Mouse (Mus musculus) granulocyte monocyte progenitor cell, adult 5-6 weeks (primary cell): ENCODE results near the gene Exoc3l4. TPM values are rescaled to one million over a fixed set of nuclear protein-coding genes. Genes with fewer than 3 reads are reported as not detected.

Experiments used
- ATAC-seq: replicated peaks from 2 replicates; pipeline ENCODE4 v1.8.0; 2016; ENCODE audit warnings: mild to moderate bottlenecking, moderate TSS enrichment, inconsistent platforms; ENCODE audit not compliant: poor library complexity, severe bottlenecking
- total RNA-seq, 2 experiments: library from RNA; stranded (forward) in 1 of 2; stranded (reverse) in 1 of 2; fragments of 200-712, 200-1000 nt in 1 of 2; fragments of >200 nt in 1 of 2; fragmentation: Nextera tagmentation in 1 of 2; gene quantifications; 2 replicates each; pipeline ENCODE4 v1.2.3; 2014 to 2017

Exoc3l4 gene
- total RNA-seq, 2 experiments from 2014 or later, result 0.26 TPM; not detected in 1

DNA sequence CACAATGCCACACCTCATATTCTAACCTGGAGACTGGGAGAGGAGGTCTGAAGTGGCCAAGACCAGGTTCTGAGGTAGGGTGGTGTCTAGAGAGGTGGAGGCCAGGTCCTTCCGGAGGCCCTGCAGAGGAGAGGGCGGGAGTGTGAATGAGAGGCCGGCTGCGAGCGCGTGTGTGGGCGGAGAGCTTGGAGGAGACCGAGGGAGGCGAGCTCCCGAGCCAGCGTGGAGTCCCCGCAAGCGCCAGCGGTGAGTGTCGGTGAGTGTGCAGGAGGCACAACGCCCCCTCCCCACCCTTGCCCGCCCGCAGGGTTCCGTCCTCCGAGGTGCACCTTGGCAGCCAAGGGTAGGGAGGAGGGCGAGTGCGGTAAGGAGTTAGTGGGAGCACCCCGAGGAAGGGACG, 10.2 kb upstream of the Exoc3l4 start, which contains the start of gene Lbhd2:
TSS of gene Lbhd2 (plus strand) at position 188 of the 400 bp plus-strand sequence.
- ATAC-seq, result no peak

DNA sequence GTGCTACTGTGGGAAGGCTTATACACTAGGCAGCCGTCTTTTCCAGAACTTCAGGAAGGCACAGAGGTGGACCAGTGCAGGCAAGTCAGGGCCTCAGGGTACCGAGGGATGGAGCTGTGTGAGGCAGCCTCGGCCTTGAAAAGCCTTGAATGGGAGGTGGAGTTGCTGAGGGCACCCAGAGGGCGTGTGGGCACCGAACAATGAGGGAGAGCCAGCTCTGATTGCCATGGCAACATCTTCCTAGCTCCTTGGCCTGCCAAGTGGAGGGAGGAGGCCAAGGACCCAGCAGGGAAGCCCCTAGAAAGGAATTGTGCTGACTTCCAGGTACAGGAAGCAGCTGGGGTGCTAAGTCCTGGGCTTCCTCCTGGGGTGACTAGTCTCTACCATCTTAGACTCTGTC, 7.2 kb upstream of the Exoc3l4 start:
- ATAC-seq, result no peak

GRCm38 (mm10) chr12:111411631-111412355, 5.0 kb upstream of the Exoc3l4 start:
- no peak for ATAC-seq

DNA sequence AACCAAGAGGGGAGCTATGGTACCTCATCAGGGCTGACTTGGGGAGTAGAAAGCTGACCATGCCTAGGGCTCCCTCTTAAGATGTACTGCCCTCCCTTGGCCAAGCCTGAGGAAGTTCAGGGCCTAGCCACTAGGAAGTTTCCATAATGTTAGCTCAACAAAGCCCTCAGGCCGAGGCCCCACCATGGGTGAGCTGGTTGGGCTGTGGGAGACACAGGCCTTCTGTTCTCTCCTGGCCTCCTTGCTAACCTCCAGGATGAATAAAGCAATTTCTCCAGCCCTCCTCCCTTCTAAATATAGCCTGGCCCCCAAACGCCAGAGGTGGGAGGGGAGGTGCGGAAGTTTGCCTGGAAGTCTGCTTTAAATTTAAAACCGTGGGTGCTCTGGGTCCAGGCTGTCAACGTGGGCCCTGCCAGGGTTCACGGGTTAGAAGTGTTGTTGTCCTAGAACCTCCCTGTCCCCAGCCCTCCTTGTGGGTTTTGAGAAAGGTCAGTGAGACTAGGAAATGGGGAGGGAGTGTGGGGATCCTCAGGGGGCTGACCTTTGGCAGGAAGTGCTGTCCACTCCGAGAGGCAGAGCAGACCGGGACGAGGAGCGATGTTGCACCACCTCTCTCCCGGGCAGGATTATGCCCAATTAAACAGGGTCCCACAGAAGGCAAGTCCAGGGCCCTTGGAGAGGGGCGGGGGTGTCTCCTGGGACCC, 4.1 kb upstream of the Exoc3l4 start:
- peak; percentile 4; the same call in 1 of the 2 replicates for ATAC-seq

DNA sequence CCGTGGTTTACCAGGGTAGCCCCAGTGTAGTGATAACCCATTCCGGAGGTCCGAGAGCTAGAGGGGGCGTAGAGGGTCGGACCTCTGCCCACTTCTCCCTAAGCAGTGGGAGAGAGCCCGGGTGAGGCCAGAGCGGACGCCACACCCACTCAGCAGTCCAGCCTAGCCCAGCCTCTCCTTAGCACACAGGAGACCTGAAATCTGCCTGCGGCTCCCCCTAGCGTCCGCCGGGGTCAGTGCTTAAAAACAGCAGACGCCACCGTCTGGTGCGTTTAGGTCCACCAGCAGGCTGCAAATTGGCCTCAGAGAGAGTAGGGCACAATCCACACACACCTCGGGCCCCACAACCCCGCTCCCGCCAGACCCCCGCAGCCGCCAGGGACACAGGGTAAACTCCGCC, 3.5 kb upstream of the Exoc3l4 start:
- ATAC-seq, result peak; percentile 93

- peak; percentile 51 for ATAC-seq
Observed at GRCm38 (mm10) chr12:111419918-111420317, 3.1 kb downstream of the Exoc3l4 start.

- no peak for ATAC-seq
Observed at GRCm38 (mm10) chr12:111420946-111421709, 4.3 kb downstream of the Exoc3l4 start.

DNA sequence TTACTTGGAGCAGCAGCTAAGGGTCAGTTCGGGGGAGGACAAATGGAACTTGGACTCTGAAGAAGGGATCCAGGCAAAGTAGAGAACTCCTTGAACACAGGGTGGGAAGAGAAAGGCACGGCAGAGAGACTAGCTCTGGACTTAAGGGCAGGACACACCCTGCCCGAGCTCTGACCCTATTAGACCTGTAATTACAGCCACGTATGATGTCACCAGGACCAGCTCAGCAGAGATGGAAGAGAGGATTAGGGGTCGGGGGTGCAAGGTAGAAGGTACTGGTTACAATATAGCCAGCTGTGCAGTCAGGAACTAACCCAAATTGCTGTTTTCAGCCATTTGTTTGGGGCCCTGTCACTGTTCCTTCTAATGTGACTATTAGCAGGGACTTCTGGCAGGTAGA, 6.0 kb downstream of the Exoc3l4 start:
- ATAC-seq, result no peak

DNA sequence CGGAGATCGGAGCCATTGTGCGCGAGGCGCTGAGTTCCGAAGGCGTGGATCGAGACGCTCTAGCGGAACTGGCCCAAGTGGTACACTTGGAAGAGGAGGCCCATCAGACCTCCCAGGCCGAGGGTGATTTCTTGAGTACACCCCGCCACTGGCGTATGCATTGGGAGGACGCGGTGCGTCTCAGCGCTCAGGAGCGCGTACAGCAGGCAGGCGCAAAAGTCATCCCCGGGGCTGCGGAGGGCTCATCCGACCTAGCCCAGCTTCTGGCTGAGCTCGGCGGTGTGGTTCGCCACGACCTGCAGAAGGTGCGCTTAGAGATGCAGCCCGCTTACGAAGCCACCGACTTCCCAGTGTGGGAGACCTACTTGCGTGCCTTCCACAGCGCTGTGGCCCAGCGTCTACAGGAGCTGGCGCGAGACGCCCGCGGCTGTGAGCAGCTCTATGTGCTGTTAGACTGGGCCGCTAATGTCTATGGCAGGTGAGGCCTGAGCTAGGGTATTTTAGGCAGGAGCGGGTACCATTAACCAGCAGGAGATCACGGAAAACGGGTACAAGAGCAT, 6.8 kb downstream of the Exoc3l4 start:
- ATAC-seq, result no peak

DNA sequence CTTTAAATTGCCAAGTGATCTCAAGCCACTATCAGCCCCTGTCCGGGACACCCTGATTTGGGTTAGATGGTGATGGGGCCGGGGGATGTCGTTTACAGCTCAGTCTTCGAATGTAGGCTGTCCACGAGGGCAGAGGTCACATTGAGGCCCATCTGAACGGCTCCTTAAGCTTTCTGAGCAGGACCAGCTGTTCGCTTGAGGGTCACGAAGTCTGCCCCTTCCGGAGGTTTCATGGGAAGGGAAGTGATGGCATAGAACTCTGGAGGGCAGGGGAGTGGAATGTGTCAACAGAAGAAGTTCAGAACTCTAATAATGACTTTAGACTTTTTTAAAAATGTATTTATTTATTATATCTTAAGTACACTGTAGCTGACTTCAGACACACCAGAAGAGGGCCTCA, 7.7 kb downstream of the Exoc3l4 start:
- ATAC-seq, result no peak

DNA sequence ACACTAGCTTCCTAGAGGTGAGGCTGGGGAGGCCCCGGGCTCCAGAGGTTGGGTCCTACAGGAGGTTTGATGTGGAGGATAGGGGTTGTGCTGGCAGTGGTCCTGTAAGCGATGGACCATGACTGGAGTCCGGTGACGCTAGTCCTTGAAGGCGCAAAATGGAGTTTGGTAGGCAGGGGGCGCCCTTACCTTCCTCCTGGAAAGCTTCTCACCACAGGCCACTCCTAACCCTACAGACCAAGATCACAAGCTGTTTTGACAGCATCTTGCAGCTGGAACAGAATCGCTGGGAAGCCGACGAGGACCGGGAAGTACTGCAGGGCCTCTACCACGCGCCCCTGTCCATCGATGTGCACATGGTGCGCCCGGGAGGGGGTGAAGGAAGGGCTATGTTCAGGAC, 8.4 kb downstream of the Exoc3l4 start:
- peak; percentile 54 for ATAC-seq

DNA sequence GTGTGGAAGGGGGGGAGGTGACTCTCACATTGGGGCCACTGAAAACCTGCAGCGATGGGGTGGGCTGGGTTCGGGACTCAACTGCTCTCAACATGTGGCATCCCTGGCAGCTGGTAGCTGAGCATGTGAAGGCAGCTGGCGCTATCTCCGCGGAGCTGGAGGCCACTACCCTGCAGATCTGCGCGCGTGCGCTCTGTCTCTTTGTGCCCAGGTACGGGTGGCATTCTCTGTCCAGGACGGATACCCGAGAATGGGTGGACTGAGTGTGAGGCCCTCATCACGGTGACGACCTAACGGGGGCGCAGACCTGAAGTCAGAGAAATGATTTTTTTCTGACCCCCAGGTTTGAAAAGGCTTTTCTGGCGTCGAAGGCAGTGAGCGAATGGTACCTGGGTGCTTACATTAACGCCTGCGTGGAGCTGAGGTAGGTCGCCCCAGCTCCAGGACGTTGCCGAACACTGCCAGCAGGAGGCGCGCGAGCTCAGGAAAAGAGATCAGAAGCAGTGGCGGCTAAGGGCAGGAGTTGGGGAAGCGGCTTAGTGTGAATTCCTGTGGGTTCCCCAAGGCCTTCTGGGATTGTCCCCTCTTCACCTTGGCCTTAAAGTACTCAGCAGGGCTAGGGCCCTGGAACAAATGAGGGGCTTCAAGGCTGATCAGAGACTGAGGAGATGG, 9.1 kb downstream of the Exoc3l4 start:
- ATAC-seq, result peak; percentile 45

DNA sequence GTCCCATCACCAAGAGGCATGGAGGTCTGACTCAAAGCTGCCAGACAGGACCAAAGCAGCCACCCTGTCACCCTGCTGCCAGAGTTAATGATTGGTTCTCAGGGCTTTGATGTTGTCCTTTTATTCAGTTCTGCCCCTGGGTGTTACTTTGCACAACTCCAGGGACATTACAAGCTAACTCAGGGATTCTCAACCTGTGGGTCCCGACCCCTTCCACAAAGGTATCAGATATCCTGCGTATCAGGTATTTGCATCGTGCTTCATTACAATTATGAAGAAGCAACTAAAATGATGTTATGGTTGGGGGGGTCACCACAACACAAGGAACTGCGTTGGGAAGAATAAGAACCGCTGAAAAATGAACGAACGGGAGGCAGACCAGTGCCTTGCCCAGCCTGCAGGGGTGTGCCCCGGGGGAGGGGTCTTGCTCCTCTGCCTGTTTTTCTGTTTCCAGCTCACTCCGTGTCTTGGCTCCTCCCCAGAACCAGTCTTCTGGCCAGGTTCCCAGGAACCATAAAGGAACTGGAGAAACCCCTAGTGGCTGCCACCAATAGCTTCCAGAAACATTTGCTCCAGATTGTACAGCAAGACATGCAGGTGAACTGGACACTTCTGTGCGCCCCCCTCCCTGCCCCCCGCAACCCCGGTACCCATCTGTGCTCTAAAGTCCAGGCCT, 10.8 kb downstream of the Exoc3l4 start:
- ATAC-seq, result no peak

GRCm38 (mm10) chr12:111428364-111428763, 11.5 kb downstream of the Exoc3l4 start:
- ATAC-seq, result no peak

DNA sequence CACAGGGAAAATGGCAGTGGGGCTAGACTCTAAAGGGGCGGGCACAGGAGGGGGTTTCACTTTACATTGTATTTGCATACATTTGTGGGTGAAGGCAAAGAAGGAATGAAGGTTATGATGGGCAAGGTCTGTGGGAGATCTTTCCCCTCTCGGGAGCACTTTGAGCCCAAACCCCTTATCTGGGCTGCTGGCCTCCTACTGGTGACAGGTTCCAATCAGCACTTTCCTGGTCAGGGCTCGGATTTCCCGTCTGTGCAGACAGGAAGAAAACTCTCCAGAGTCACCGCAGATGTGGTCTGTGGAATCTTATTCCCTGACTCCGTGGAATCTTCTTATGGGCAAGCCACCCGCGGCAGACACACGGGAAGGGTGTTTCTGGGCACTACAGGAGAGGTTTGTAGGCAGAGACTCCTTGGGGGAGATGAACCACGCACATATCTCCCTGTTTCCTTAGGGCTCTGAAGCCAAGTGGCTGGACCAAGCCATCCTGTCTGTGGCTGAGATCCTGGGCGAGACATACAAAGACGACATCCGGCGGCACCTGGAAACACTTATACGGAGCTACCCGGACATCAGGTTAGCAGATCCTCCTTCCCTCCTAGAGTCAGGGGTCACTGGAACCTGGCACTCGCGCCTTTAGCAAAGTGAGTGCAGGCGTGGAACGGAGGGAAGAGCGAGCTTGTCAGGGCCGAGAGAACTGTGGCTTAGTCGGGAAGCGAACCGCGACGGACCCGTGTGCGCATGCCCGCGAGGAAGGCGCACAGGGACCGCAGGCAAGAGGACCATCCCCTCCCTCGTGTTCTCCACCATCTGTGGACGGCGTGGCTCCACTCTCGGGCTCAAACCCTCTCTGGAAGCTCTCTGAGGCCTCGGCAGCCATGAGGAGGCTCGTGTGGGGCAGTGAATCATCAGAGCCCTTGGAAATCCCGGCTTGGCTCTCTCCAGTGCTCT, 12.4 kb downstream of the Exoc3l4 start:
- ATAC-seq, result 0 out of 2 replicates have a peak, but pooled peaks have one; percentile 15

GRCm38 (mm10) chr12:111430049-111430867, 13.4 kb downstream of the Exoc3l4 start:
- peak; percentile 61 for ATAC-seq
